Mouse (Mus musculus) thymus, adult 2 months (tissue): ENCODE results near the gene Tssk2. TPM values are rescaled to one million over a fixed set of nuclear protein-coding genes. Genes with fewer than 3 reads are reported as not detected.
A peak's percentile ranks its signal among the peaks of the same experiment; 100 is the strongest.

Experiments
- DNase-seq: peaks from one replicate; pipeline ENCODE4 v3.0.0; 2021
- H3K27ac ChIP-seq: fragments of 200-500 bp; 2 replicates; pipeline ENCODE4 v1.5.1; 2012; ENCODE audit warnings: low read length, control low read depth; ENCODE audit not compliant: control insufficient read depth, insufficient read depth
- H3K27me3 ChIP-seq: fragments of 200-500 bp; 2 replicates; pipeline ENCODE4 v1.6.1; 2012; ENCODE audit warnings: mild to moderate bottlenecking, low read length, moderate library complexity, mixed read lengths; ENCODE audit not compliant: control insufficient read depth, insufficient read depth
- H3K36me3 ChIP-seq: fragments of 200-500 bp; 2 replicates; pipeline ENCODE4 v1.6.1; 2012; ENCODE audit warnings: mild to moderate bottlenecking, low read length, moderate library complexity; ENCODE audit not compliant: control insufficient read depth, insufficient read depth
- H3K4me1 ChIP-seq: fragments of 200-500 bp; replicated peaks from 2 replicates; pipeline ENCODE4 v1.6.1; 2012; ENCODE audit warnings: low read length; ENCODE audit not compliant: control insufficient read depth, insufficient read depth
- H3K4me3 ChIP-seq: fragments of 200-500 bp; 2 replicates; pipeline ENCODE4 v1.5.1; 2012; ENCODE audit warnings: mild to moderate bottlenecking, low read length, control low read depth, moderate library complexity; ENCODE audit not compliant: control insufficient read depth, insufficient read depth
- CTCF ChIP-seq: fragments of 200-500 bp; IDR thresholded peaks from 2 replicates; pipeline ENCODE4 v1.5.1; 2012; ENCODE audit warnings: mild to moderate bottlenecking, control low read depth, low read length, moderate library complexity, borderline replicate concordance; ENCODE audit not compliant: control insufficient read depth, poor library complexity, insufficient read depth; ENCODE audit errors: extremely low read depth
- POLR2A ChIP-seq: fragments of 200-500 bp; IDR thresholded peaks from 2 replicates; pipeline ENCODE4 v1.6.1; 2012; ENCODE audit warnings: mild to moderate bottlenecking, low read length, control low read depth, moderate library complexity; ENCODE audit not compliant: control insufficient read depth, poor library complexity, insufficient read depth; ENCODE audit errors: extremely low read depth
- WGBS: fragments of 180-500 bp; shearing (Covaris S2); methylation state at CpG from one replicate; pipeline ENCODE4 v1.1.7; 2018; 5-methylcytosine and 5-hydroxymethylcytosine counted together
- polyA plus RNA-seq: library from polyadenylated mRNA; depleted of rRNA; stranded (reverse); fragments of >200 nt; gene quantifications from 2 replicates; pipeline ENCODE4 v1.2.3, GENCODE M21; 2012

The Tssk2 gene
- polyA plus RNA-seq, 1 experiment = 0.35 TPM

DNA sequence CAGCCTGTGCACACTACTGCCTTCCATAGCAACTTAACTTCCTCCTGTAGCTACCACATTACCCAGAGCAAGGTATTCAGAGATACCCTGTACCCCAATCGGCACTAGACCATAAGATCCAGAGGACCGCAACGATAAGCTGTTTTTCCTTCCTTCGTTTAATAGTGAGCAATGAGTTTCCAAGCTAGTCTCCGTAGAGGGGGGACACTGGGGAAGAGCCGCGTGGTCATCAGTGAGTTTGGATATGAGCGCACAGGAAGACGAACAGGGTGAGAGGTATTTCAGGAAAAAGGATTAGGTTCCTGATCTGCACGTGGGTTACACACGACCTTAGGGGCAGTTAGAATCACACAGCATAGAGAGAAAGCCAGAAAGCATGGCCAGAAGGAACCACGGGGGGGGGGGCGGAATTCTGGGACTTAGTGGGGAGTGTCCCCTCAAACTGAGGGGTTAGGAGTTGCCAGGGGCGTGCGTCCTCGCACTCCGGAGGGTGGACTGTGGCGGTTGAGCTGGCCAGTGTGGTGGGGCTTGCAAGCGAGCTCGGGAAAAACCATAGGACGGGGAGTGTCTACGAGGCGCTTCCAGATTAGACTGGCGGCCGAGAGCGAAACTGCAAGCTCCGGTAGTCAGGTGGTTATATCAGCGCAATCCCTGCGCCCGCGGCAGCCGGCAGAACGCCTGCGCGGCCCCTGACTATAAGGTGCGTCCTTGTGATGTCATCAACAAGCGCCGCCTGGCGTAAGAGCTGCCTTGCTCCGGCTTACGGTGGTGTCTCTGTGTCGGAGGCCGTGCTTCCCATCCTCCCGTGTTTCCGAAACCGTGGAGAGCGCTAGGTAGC lies 23.1 kb downstream of the Tssk2 start:
- H3K27ac ChIP-seq = no peak overlapping the region
- DNase-seq = peak; percentile 94
- H3K36me3 ChIP-seq = no peaks in the 10 kb centered on the region
- peaks cover 14% of the 10 kb centered on the region for H3K4me1 ChIP-seq
- peak; percentile 88 for TF ChIP-seq CTCF
- peak; percentile 63 for TF ChIP-seq POLR2A
- H3K4me3 ChIP-seq = peak overlapping the region; percentile 57
- under 1% methylated on average over 47 of the region's 47 CpGs for WGBS
- H3K27me3 ChIP-seq = no peaks in the 10 kb centered on the region; the same call in 1 of the 2 replicates

DNA sequence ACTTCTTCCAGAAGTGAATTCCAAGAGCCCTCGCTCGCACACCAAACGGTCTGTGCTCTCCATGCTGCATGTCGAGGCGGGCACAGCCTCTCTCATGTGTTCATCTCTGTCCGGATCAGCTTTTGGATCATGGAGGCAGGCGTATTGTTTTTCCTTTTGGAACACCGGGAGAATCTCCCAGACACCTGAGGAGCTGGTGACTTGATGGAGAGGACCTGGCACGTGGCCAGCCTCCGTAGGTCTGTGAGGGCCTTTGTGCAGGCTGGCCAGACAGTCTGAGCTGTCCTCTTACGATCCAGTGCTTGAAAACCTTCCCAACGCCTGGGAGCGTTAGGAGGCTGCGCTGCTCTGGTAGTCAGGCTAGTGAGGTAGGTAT lies 23.7 kb downstream of the Tssk2 start:
- Histone ChIP-seq H3K27me3 (no peaks in the 10 kb centered on the region), H3K4me1 (peaks cover 17% of the 10 kb centered on the region), H3K36me3 (no peaks in the 10 kb centered on the region), H3K4me3 (peak overlapping the region; percentile 57), H3K27ac (no peak overlapping the region)
- under 1% methylated on average over 14 of the region's 14 CpGs for whole genome bisulfite sequencing
- DNase-seq = no peak
- TF ChIP-seq POLR2A = no peak
- no peak for TF ChIP-seq CTCF

DNA sequence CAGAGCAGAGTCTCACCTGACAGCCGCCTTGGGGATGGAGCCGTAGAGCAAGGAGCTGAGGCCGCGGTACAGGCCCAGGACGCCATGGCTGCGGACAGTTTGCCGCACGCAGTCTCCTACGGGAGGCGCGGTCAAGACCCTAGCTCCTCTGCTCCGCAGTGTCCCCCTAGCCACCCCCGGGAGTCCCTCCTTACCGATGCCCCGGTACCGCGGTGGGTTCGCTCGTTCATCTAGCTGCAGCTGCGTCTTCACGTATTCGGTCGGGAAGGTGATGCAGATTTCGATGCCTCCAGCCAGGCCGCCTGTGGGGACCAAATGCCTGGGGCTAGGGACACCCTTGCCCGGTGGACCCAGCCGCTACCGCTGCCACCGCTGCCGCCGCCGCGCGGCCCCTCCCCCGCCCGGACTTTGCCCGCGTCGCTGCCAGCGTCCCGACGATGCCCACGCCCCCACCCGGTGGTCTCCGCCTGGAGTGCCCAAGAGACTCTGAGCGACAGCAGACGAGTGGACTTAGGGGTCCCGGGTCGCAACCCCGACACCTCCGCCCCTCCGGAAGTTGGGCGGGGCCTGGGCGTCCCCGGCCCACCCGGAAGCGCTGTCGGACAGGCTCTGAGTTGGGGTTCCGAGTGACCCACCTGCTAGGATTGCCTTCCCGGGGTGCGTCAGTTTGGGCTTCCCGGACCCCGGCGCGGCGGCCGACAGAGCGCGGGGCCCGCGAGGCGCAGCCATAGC lies 29.1 kb downstream of the Tssk2 start:
- 6% methylated on average over 72 of the region's 72 CpGs for WGBS
- TF ChIP-seq CTCF (no peak), POLR2A (no peak; the same call in 1 of the 2 replicates)
- Histone ChIP-seq H3K4me3 (peak overlapping the region; percentile 90), H3K27ac (no peak overlapping the region), H3K27me3 (no peaks in the 10 kb centered on the region), H3K36me3 (no peaks in the 10 kb centered on the region), H3K4me1 (peaks cover 6% of the 10 kb centered on the region)
- DNase-seq = peak; percentile 60

DNA sequence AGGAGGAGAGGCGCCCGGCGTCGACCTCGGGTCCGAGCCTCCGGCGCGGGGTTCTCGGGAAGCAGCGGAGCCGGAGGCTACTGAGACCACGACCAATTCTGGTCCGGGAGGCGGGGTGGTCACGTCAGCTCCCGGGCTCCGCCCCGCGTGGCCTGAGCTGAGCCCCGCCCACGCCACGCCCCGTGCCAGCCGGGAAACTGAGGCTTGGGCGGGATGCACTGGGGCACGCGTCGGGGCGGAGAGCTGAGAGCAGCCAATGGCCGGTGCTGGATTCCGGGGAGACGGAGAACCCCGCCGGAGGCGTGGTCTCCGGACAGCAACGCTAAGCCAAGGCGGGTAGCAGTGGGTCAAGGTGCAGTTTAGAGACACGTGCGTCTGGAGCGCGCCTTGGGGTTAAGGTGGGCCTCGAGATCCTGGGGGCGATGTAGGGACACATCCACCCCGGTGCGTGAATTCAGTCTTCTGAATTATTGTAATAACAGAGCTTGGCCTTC lies 29.7 kb downstream of the Tssk2 start, which contains the start of gene Slc25a1:
Gene Slc25a1 (minus strand): TSS at position 133 of the 494 bp plus-strand sequence.
- DNase-seq = peak; percentile 74
- peak; percentile 35; the same call in 1 of the 2 replicates for TF ChIP-seq CTCF
- TF ChIP-seq POLR2A = no peak; the same call in 1 of the 2 replicates

DNA sequence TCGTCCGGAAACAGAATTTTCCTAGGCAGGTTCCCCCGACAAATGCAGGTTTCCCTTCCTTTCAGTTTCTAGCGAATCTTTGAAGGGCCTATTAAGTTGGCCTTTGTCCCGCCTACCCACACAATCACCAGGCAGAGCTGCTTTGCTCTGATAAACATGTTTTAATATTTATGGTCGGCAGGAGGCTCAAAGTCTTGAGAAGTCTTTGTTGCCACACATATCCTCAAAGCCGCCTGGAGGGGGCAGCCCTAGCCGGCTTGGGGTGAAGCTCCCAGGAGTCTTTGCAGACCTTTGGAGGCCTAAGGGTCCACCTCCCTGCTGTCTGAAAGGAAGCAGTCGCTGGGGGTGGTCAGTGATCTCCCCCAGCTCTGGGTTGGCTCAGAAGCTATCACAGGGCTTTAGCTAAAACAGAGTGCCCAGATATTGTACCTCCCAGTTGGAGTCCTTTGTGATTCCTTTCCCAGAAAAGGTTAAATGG lies 30.2 kb downstream of the Tssk2 start:
- DNase-seq = peak; percentile 72
- under 1% methylated on average over 9 of the region's 9 CpGs for WGBS
- TF ChIP-seq POLR2A (no peak), CTCF (peak; percentile 59; the same call in 1 of the 2 replicates)
- Histone ChIP-seq H3K4me1 (peaks cover 5% of the 10 kb centered on the region), H3K36me3 (no peaks in the 10 kb centered on the region), H3K4me3 (peak overlapping the region; percentile 90), H3K27ac (no peak overlapping the region; the same call in 1 of the 2 replicates), H3K27me3 (no peaks in the 10 kb centered on the region)

More for the DNA sequence above, 29.7 kb downstream of the Tssk2 start, which contains the start of gene Slc25a1:
- no peak within 1 kb of the TSS; the same call in 1 of the 2 replicates for H3K27ac ChIP-seq
- H3K4me3 ChIP-seq = peak within 1 kb of the TSS; percentile 90
- no peaks in the 10 kb centered on the region for H3K36me3 ChIP-seq
- peaks cover 5% of the 10 kb centered on the region for H3K4me1 ChIP-seq
- under 1% methylated on average over 47 of the region's 47 CpGs for WGBS
- H3K27me3 ChIP-seq = no peaks in the 10 kb centered on the region

DNA sequence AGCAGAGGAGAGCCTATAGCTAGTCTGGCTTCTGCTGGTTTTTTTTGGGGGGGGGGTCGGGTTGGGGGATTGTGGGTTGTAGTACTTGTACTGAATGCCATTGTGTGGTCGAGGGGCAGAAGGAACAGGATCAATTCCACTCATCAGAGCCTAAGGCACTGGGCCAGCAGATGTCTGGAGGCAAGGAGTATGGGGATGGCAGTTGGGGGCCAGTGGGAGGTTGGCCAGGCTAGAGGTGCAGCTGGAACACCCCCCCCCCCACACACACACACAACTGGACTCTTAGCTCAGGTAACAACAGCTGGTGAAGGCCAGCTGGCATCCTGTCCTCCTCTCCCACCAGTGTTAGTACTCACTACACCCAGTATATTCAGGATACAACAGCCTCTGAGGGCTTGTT lies 30.8 kb downstream of the Tssk2 start:
- WGBS = 52% methylated on average over 2 of the region's 2 CpGs
- no peak for DNase-seq
- TF ChIP-seq POLR2A (no peak), CTCF (no peak)
- no peak overlapping the region for H3K27ac ChIP-seq
- peaks cover 7% of the 10 kb centered on the region for H3K4me1 ChIP-seq
- H3K4me3 ChIP-seq = no peak overlapping the region
- no peaks in the 10 kb centered on the region for H3K27me3 ChIP-seq
- H3K36me3 ChIP-seq = no peaks in the 10 kb centered on the region
